Mouse (Mus musculus) liver, embryonic 13.5 days (tissue): ENCODE data around the gene Tusc2. TPM values are rescaled to one million over a fixed set of nuclear protein-coding genes. Genes with fewer than 3 reads are reported as not detected.

Experiments used
- ATAC-seq: fragments of 200-750 bp; cut with Nextera tagmentation; 2 replicates; pipeline ENCODE4 v1.8.0; 2017; ENCODE audit warnings: low read depth, mild to moderate bottlenecking, moderate number of reproducible peaks, moderate library complexity
- DNase-seq: peaks from one replicate; pipeline ENCODE4 v3.0.0; 2022
- H3K27ac ChIP-seq: fragments of 300-500 bp; sonication (generic); 2 replicates; pipeline ENCODE4 v1.5.1; 2015; ENCODE audit warnings: moderate library complexity, mild to moderate bottlenecking, inconsistent platforms
- H3K27me3 ChIP-seq: fragments of 300-500 bp; sonication (generic); 2 replicates; pipeline ENCODE4 v1.6.1; 2015; ENCODE audit warnings: mild to moderate bottlenecking, inconsistent platforms
- H3K36me3 ChIP-seq: fragments of 300-500 bp; sonication (generic); 2 replicates; pipeline ENCODE4 v1.6.1; 2015; ENCODE audit warnings: mild to moderate bottlenecking, inconsistent platforms
- H3K4me1 ChIP-seq: fragments of 300-500 bp; sonication (generic); replicated peaks from 2 replicates; pipeline ENCODE4 v1.6.1; 2015; ENCODE audit warnings: inconsistent platforms
- H3K4me2 ChIP-seq: fragments of 300-500 bp; sonication (generic); 2 replicates; pipeline ENCODE4 v1.6.1; 2015; ENCODE audit warnings: inconsistent platforms, mild to moderate bottlenecking, moderate library complexity
- H3K4me3 ChIP-seq: fragments of 300-500 bp; sonication (generic); replicated peaks from 2 replicates; pipeline ENCODE4 v1.5.1; 2015; ENCODE audit warnings: mild to moderate bottlenecking, inconsistent platforms
- H3K9ac ChIP-seq: fragments of 300-500 bp; sonication (generic); 2 replicates; pipeline ENCODE4 v1.6.1; 2015; ENCODE audit warnings: mild to moderate bottlenecking, inconsistent platforms
- H3K9me3 ChIP-seq: fragments of 300-500 bp; sonication (generic); replicated peaks from 2 replicates; pipeline ENCODE4 v1.6.1; 2016; ENCODE audit warnings: inconsistent platforms
- WGBS: fragments of 180-500 bp; shearing (Covaris S2); methylation state at CpG from one replicate; pipeline ENCODE4 v1.1.7; 2015; ENCODE audit not compliant: insufficient replicate concordance; 5-methylcytosine and 5-hydroxymethylcytosine counted together
- polyA plus RNA-seq: library from polyadenylated mRNA; unstranded; fragments of >200 nt; fragmentation: Nextera tagmentation; extraction: Ambion mirVana; gene quantifications from 2 replicates; pipeline ENCODE4 v1.2.1, GENCODE M21; 2015

Tusc2 gene
- polyA plus RNA-seq, 1 experiment from 2014 or later, result 40.1 TPM

GRCm38 (mm10) chr9:107605041-107605661 lies 42.1 kb downstream of the Tusc2 start:
- Histone ChIP-seq H3K36me3 (no peaks in the 10 kb centered on the region), H3K4me3 (no peak overlapping the region), H3K27ac (no peak overlapping the region), H3K4me2 (no peak overlapping the region), H3K9me3 (no peaks in the 10 kb centered on the region), H3K27me3 (peaks cover 39% of the 10 kb centered on the region), H3K9ac (no peak overlapping the region), H3K4me1 (peaks cover 55% of the 10 kb centered on the region)
- 39% methylated on average over 23 of the region's 23 CpGs for WGBS
- DNase-seq (no peak), ATAC-seq (0 out of 2 replicates have a peak, but pooled peaks have one; percentile 25)

GRCm38 (mm10) chr9:107606591-107606990 lies 43.5 kb downstream of the Tusc2 start:
- 42% methylated on average over 9 of the region's 9 CpGs for WGBS
- H3K4me1 ChIP-seq, result peaks cover 59% of the 10 kb centered on the region
- H3K4me2 ChIP-seq, result no peak overlapping the region
- H3K27me3 ChIP-seq, result peaks cover 27% of the 10 kb centered on the region
- no peaks in the 10 kb centered on the region for H3K9me3 ChIP-seq
- DNase-seq (no peak), ATAC-seq (no peak)
- no peak overlapping the region for H3K27ac ChIP-seq
- H3K36me3 ChIP-seq, result no peaks in the 10 kb centered on the region
- no peak overlapping the region for H3K4me3 ChIP-seq
- H3K9ac ChIP-seq, result no peak overlapping the region; the same call in 1 of the 2 replicates

- H3K27ac ChIP-seq, result no peak overlapping the region
Measured at GRCm38 (mm10) chr9:107607036-107607435, 44.0 kb downstream of the Tusc2 start.

GRCm38 (mm10) chr9:107607653-107608245 lies 44.7 kb downstream of the Tusc2 start:
- no peak for DNase-seq

More at GRCm38 (mm10) chr9:107607036-107607435, 44.0 kb downstream of the Tusc2 start:
- DNase-seq, result no peak
- H3K4me3 ChIP-seq, result no peak overlapping the region
- ATAC-seq, result no peak
- H3K4me1 ChIP-seq, result peaks cover 64% of the 10 kb centered on the region
- H3K9ac ChIP-seq, result no peak overlapping the region; the same call in 1 of the 2 replicates
- no peaks in the 10 kb centered on the region for H3K36me3 ChIP-seq
- WGBS, result 65% methylated on average over 2 of the region's 2 CpGs
- peaks cover 27% of the 10 kb centered on the region for H3K27me3 ChIP-seq
- no peaks in the 10 kb centered on the region for H3K9me3 ChIP-seq
- H3K4me2 ChIP-seq, result no peak overlapping the region

GRCm38 (mm10) chr9:107608741-107609432 lies 45.8 kb downstream of the Tusc2 start, which contains the start of gene Sema3b:
Gene Sema3b, minus strand, starts transcription at chr9:107609229.
- no peak for ATAC-seq
- H3K36me3 ChIP-seq, result peaks cover 2% of the 10 kb centered on the region; the same call in 1 of the 2 replicates
- H3K9ac ChIP-seq, result no peak within 1 kb of the TSS
- H3K4me2 ChIP-seq, result no peak within 1 kb of the TSS
- peaks cover 70% of the 10 kb centered on the region for H3K4me1 ChIP-seq
- no peak for DNase-seq
- H3K27me3 ChIP-seq, result peaks cover 21% of the 10 kb centered on the region
- no peak within 1 kb of the TSS for H3K27ac ChIP-seq
- WGBS, result 48% methylated on average over 12 of the region's 12 CpGs
- H3K4me3 ChIP-seq, result no peak within 1 kb of the TSS
- no peaks in the 10 kb centered on the region for H3K9me3 ChIP-seq

More at GRCm38 (mm10) chr9:107607653-107608245, 44.7 kb downstream of the Tusc2 start:
- Histone ChIP-seq H3K36me3 (no peaks in the 10 kb centered on the region), H3K9me3 (no peaks in the 10 kb centered on the region), H3K4me2 (no peak overlapping the region), H3K27me3 (peaks cover 27% of the 10 kb centered on the region), H3K4me1 (peaks cover 61% of the 10 kb centered on the region), H3K4me3 (no peak overlapping the region), H3K27ac (no peak overlapping the region), H3K9ac (no peak overlapping the region)
- 47% methylated on average over 9 of the region's 9 CpGs for WGBS
- no peak for ATAC-seq

GRCm38 (mm10) chr9:107609433-107609830 lies 46.4 kb downstream of the Tusc2 start:
- H3K9ac ChIP-seq, result no peak overlapping the region
- no peak overlapping the region for H3K4me2 ChIP-seq
- DNase-seq (no peak), ATAC-seq (no peak)
- peaks cover 70% of the 10 kb centered on the region for H3K4me1 ChIP-seq
- 69% methylated on average over 4 of the region's 4 CpGs for WGBS
- no peaks in the 10 kb centered on the region for H3K9me3 ChIP-seq
- H3K4me3 ChIP-seq, result no peak overlapping the region
- H3K27me3 ChIP-seq, result 0 out of 2 replicates have a peak, but pooled peaks cover 16% of the 10 kb centered on the region
- H3K36me3 ChIP-seq, result peaks cover 7% of the 10 kb centered on the region
- H3K27ac ChIP-seq, result no peak overlapping the region

DNA sequence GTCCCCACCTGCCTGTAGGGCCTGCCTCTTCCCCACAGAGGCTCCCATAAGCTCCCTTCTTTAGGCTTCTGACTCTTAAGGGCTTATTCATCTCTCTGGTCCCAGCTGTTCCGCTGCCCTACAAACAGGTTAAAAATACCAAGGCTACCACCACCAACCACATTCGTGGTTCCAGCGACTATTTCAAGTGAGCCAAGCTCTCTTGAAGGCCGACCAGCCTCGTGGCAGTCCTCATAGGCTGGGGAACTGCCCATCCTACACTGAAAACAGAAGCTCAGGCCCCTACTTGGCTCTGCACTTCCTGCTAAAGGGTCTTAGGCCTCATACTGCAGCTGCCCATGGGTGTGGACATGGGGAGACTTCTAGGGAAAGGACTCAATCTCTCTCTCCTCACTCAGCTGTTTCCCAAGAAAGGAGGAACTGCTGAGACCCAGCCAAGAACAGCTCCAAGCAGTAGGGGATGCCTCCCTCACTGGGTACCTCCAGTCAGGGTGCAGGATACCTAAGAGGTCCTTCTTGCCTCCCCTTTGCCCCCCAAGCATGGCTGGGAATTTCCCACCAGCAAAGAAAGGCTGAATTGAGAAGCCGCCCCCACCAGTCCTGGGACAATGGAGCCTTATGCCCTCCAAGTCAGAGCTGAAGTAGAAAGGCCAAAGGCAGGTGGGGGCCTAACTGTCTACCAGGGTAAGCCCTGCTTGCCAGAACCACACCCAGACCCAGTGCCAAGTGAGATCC lies 48.6 kb downstream of the Tusc2 start:
- peak overlapping the region; percentile 75 for H3K27ac ChIP-seq
- peak overlapping the region; percentile 87 for H3K4me2 ChIP-seq
- no peaks in the 10 kb centered on the region for H3K9me3 ChIP-seq
- WGBS, result 39% methylated on average over 6 of the region's 6 CpGs
- ATAC-seq (no peak), DNase-seq (no peak)
- H3K4me1 ChIP-seq, result peaks cover 59% of the 10 kb centered on the region
- H3K4me3 ChIP-seq, result peak overlapping the region; percentile 61; the same call in 1 of the 2 replicates
- 0 out of 2 replicates have a peak, but pooled peaks cover 4% of the 10 kb centered on the region for H3K27me3 ChIP-seq
- H3K36me3 ChIP-seq, result peaks cover 29% of the 10 kb centered on the region
- peak overlapping the region; percentile 80 for H3K9ac ChIP-seq

GRCm38 (mm10) chr9:107612191-107612944 lies 49.3 kb downstream of the Tusc2 start:
- peak overlapping the region; percentile 80 for H3K9ac ChIP-seq
- DNase-seq (peak; percentile 98), ATAC-seq (peak; percentile 92)
- H3K4me1 ChIP-seq, result peaks cover 52% of the 10 kb centered on the region
- 6% methylated on average over 47 of the region's 48 CpGs for WGBS
- peaks cover 37% of the 10 kb centered on the region for H3K36me3 ChIP-seq
- peak overlapping the region; percentile 75 for H3K27ac ChIP-seq
- no peaks in the 10 kb centered on the region for H3K27me3 ChIP-seq
- H3K4me2 ChIP-seq, result peak overlapping the region; percentile 87
- no peaks in the 10 kb centered on the region for H3K9me3 ChIP-seq
- H3K4me3 ChIP-seq, result peak overlapping the region; percentile 61

- H3K9me3 ChIP-seq, result no peaks in the 10 kb centered on the region
- peak overlapping the region; percentile 61 for H3K4me3 ChIP-seq
- H3K27ac ChIP-seq, result peak overlapping the region; percentile 71
- 9% methylated on average over 12 of the region's 12 CpGs for WGBS
- DNase-seq, result no peak
- H3K9ac ChIP-seq, result peak overlapping the region; percentile 67
- 0 out of 2 replicates have a peak, but pooled peaks have one; percentile 2 for ATAC-seq
- peak overlapping the region; percentile 87 for H3K4me2 ChIP-seq
- peaks cover 47% of the 10 kb centered on the region for H3K4me1 ChIP-seq
- no peaks in the 10 kb centered on the region for H3K27me3 ChIP-seq
- peaks cover 42% of the 10 kb centered on the region for H3K36me3 ChIP-seq
Measured at GRCm38 (mm10) chr9:107612945-107613569, 50.0 kb downstream of the Tusc2 start.

DNA sequence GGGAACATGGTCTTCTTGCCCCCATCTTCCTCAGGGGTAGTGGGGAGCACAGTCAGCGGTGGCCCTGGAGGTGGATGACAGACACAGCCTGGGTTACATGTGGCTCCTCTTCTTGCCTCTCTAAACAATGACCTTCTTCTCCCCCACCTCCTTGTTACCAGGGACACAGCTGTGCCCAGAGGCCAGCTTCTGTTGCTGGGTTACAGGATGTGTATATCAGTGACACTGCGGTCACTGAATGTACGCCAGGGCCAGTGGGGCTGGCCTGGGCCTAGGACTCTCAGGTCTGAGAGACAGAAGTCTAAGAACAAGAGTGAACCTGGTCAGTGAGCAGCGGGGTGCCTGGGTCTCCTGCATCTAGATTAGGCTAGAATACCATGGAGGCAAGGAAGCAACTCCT lies 52.0 kb downstream of the Tusc2 start:
- no peak overlapping the region for H3K4me2 ChIP-seq
- no peak for DNase-seq
- no peak overlapping the region for H3K9ac ChIP-seq
- no peak overlapping the region for H3K27ac ChIP-seq
- H3K36me3 ChIP-seq, result peaks cover 62% of the 10 kb centered on the region
- H3K4me3 ChIP-seq, result no peak overlapping the region
- no peaks in the 10 kb centered on the region for H3K27me3 ChIP-seq
- WGBS, result 88% methylated on average over 4 of the region's 4 CpGs
- H3K9me3 ChIP-seq, result no peaks in the 10 kb centered on the region
- no peak for ATAC-seq
- peaks cover 54% of the 10 kb centered on the region for H3K4me1 ChIP-seq
